Mouse (Mus musculus): Measurements from ENCODE around the gene Ttc36.
"Not testable (repeated sequence)": the region's sequence is repeated elsewhere in the genome, so short reads cannot be mapped to it uniquely, and the experiment has no call there.

The Ttc36 gene

GRCm38 (mm10) chr9:44772750-44773651, 29.9 kb downstream of the Ttc36 start:
- peak; percentile 91 to 96 for DNase-seq (ENCODE audit: low spot score in 2 of 2)

DNA sequence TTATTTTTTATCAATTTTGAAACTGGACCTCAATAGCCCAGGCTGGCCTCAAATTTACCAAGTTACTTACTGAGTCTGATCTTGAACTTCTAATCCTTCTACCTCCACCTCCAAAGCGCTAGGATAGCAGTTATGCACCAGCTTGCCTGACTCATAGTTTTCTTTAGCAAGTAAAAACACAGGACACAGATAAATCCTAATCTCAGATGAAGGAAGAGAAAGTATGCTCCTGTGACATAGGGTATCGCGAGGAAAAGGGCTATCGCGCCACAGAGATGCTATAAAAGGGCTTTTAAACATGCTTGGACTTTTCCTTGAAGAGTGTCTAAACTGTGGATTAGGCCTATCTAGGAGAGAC, 30.5 kb downstream of the Ttc36 start:
- DNase-seq (ENCODE audit: low spot score in 2 of 2) = no peak

DNA sequence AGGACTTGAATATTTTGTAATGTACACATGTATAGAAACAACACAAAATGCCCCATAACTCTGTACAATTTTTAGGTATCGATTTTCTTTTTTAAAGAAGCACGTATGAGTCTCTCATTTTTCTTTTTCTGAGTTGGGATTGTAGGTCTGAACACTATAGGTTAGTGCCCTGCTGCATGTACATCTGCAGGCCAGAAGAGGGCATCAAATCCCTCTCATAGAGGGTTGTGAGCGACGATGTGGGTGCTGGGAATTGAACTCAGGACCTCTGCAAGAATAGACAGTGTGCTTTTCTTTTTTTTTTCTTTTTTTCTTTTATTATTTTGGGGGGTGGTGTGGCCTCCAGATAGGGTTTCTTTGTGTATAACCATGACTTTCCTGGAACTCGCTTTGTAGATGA, 31.5 kb downstream of the Ttc36 start:
- no peak for DNase-seq (ENCODE audit: low spot score in 2 of 2)

DNA sequence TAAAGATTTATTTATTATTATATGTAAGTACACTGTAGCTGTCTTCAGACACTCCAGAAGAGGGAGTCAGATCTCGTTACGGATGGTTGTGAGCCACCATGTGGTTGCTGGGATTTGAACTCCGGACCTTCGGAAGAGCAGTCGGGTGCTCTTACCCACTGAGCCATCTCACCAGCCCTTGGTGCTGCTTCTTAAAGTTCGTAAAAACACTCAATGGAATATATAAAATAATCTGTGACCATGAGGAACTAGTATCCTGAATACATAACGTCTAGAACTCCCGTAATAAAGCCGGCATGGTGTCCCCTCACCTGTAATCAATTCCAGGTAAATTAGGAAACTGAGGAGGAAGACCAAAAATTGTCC, 34.9 kb downstream of the Ttc36 start:
- not testable (repeated sequence) for DNase-seq (ENCODE audit: low spot score in 2 of 2)

- DNase-seq (ENCODE audit: low spot score in 2 of 2) = peak; percentile 65 to 72
Observed at GRCm38 (mm10) chr9:44767101-44768028, 35.5 kb downstream of the Ttc36 start, which contains the start of the genes Arcn1 and Ift46. Gene Arcn1, minus strand, starts transcription at chr9:44767845. Gene Ift46, plus strand, starts transcription at chr9:44767908.

GRCm38 (mm10) chr9:44760873-44761272, 42.0 kb downstream of the Ttc36 start:
- DNase-seq (ENCODE audit: low spot score in 2 of 2) = no peak
